Mouse (Mus musculus): ENCODE results near the gene Rhebl1.

DNA sequence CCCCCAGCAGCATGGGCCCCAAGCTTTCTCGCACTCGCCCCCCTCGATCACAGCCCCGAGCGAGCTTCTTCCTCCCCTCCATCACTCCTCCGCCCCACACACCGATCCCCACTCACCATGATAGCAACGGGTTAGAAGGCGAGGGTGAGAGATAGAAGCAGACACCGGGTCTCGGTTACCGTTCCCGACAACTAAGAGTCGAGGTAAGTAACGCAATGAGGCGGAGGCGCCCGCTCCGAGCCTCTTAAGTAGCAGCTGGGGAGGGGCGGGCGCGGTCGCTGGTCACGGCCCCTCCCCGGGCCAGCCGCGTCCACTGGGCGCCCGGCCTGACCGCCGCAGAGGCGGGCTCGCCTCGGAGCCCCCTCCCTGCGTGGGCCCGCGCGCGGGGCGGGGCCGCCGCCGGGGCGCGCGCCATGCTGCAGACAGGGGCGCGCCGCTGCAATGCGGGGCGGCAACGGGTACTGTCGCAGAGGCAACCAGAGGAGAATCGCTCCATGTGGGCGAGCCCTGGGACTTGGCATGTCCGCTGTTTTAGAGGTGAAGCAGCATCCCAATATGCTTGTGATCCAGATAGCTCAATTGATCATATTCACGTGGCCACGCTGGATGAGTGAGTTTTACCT, 40.0 kb upstream of the Rhebl1 start, which contains the start of gene Tuba1b:
- no peak for TF ChIP-seq TAL1 (IDR thresholded peaks at IDR 0.05; ENCODE audit: low read length)
- TF ChIP-seq GATA1 (IDR thresholded peaks at IDR 0.05; ENCODE audit: low read length) = no peak
